15 mouse cellular contexts compared by ENCODE assay signal in the genomic region with DNA sequence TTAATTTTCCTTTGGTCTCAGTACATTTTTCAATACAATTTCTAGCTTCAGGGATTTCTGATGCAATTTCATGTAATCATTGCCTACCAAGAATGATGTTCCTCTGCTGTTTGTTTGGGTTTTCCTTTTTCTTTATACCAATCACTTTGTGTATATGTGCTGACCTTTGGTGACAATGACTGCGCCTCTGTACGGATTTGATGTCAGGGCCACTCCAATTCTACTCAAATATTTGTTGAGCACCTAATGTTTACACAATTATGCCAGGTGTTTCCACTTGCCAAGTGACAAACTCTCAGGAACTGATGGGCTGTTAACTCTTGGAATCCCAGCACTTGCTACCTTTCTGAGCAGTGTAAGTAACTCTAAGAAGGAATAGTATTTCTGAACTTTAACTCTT.
"Had no signal": no experiment of that assay in that cellular context is flagged by ENCODE, and none has a peak within 500 bp of the region (broad histone marks: within the 10 kb centered on the region; RNA-seq: fewer than 3 reads in every experiment).

No protein-coding gene starts in this region.

- H3K27ac ChIP-seq: hindbrain, embryonic 14.5 days; kidney, embryonic 15.5 days; left cerebral cortex, adult 2 months; limb, embryonic 15.5 days; midbrain, embryonic 15.5 days; neural tube, embryonic 13.5 days had no signal

- H3K4me1 ChIP-seq: limb, embryonic 15.5 days; megakaryocyte, embryonic 14.5 days; midbrain, embryonic 15.5 days; neural tube, embryonic 13.5 days had no signal

- ATAC-seq: midbrain, embryonic 15.5 days had no signal

- H3K9me3 ChIP-seq: kidney, embryonic 15.5 days; limb, embryonic 15.5 days; midbrain, embryonic 15.5 days; neural tube, embryonic 13.5 days had no signal

- H3K9ac ChIP-seq: hindbrain, embryonic 14.5 days; kidney, embryonic 15.5 days; limb, embryonic 15.5 days; midbrain, embryonic 15.5 days; neural tube, embryonic 13.5 days had no signal

- DNase-seq: kidney, adult 18-20 months; kidney, postnatal 14 days; lung, adult 2 months; lung, postnatal 4 days; right cerebral cortex, postnatal 14 days; thymus, adult 2 months; thymus, postnatal 25 days had no signal

- H3K4me3 ChIP-seq: kidney, embryonic 15.5 days; left cerebral cortex, adult 2 months; limb, embryonic 15.5 days; megakaryocyte, embryonic 14.5 days; midbrain, embryonic 15.5 days; neural tube, embryonic 13.5 days had no signal

- H3K4me2 ChIP-seq: hindbrain, embryonic 14.5 days; kidney, embryonic 15.5 days; limb, embryonic 15.5 days; midbrain, embryonic 11.5 days; midbrain, embryonic 15.5 days; neural tube, embryonic 13.5 days had no signal

- H3K27me3 ChIP-seq: kidney, embryonic 15.5 days; limb, embryonic 15.5 days; megakaryocyte, embryonic 14.5 days; midbrain, embryonic 15.5 days; neural tube, embryonic 13.5 days had no signal
